Mouse (Mus musculus) bone marrow macrophage, adult 2 months (primary cell): ENCODE data around the gene Egln2. TPM values are rescaled to one million over a fixed set of nuclear protein-coding genes. Genes with fewer than 3 reads are reported as not detected.

Experiments
- H3K27ac ChIP-seq: 2 replicates; pipeline ENCODE4 v1.5.1; 2012; ENCODE audit warnings: low read depth, low read length; ENCODE audit not compliant: insufficient read depth
- H3K4me1 ChIP-seq: 2 replicates; pipeline ENCODE4 v1.6.1; 2012; ENCODE audit warnings: low read length; ENCODE audit not compliant: control insufficient read depth, insufficient read depth
- H3K4me3 ChIP-seq: 2 replicates; pipeline ENCODE4 v1.5.1; 2012; ENCODE audit warnings: mild to moderate bottlenecking, low read length, moderate library complexity; ENCODE audit not compliant: insufficient read depth
- CTCF ChIP-seq: IDR thresholded peaks from 2 replicates; pipeline ENCODE4 v1.5.1; 2012; ENCODE audit warnings: low read depth, mild to moderate bottlenecking, low read length, moderate library complexity
- POLR2A ChIP-seq: IDR thresholded peaks from 2 replicates; pipeline ENCODE4 v1.6.1; 2012; ENCODE audit warnings: mild to moderate bottlenecking, low read depth, low read length, borderline replicate concordance
- polyA plus RNA-seq: library from polyadenylated mRNA; stranded (reverse); fragments of >200 nt; gene quantifications from 2 replicates; pipeline ENCODE4 v1.2.4, GENCODE M21; 2012; ENCODE audit not compliant: missing spikeins, insufficient read depth, insufficient read length

Gene Egln2
- polyA plus RNA-seq, 1 experiment, result 30.8 TPM

GRCm38 (mm10) chr7:27163450-27163805, 3.2 kb downstream of the Egln2 start:
- Histone ChIP-seq H3K27ac (no peak overlapping the region), H3K4me1 (peaks cover 42% of the 10 kb centered on the region), H3K4me3 (no peak overlapping the region)
- no peak for TF ChIP-seq POLR2A
- TF ChIP-seq CTCF, result no peak

- Histone ChIP-seq H3K27ac (no peak overlapping the region), H3K4me1 (peaks cover 38% of the 10 kb centered on the region), H3K4me3 (no peak overlapping the region)
- TF ChIP-seq CTCF, result no peak
- TF ChIP-seq POLR2A, result no peak
These were observed 3.7 kb downstream of the Egln2 start for GRCm38 (mm10) chr7:27162780-27163449.

GRCm38 (mm10) chr7:27161744-27162143, 4.9 kb downstream of the Egln2 start:
- TF ChIP-seq CTCF (no peak), POLR2A (no peak)

GRCm38 (mm10) chr7:27160921-27161320, 5.7 kb downstream of the Egln2 start:
- H3K4me3 ChIP-seq, result no peak overlapping the region
- TF ChIP-seq POLR2A (no peak), CTCF (no peak)
- no peak overlapping the region for H3K27ac ChIP-seq
- peaks cover 34% of the 10 kb centered on the region for H3K4me1 ChIP-seq

More at GRCm38 (mm10) chr7:27161744-27162143, 4.9 kb downstream of the Egln2 start:
- Histone ChIP-seq H3K27ac (no peak overlapping the region), H3K4me3 (no peak overlapping the region), H3K4me1 (peaks cover 34% of the 10 kb centered on the region)

GRCm38 (mm10) chr7:27159882-27160281, 6.7 kb downstream of the Egln2 start:
- TF ChIP-seq CTCF (peak; percentile 75), POLR2A (no peak)

GRCm38 (mm10) chr7:27159256-27159655, 7.3 kb downstream of the Egln2 start:
- H3K27ac ChIP-seq, result no peak overlapping the region
- no peak for TF ChIP-seq POLR2A
- no peak for TF ChIP-seq CTCF
- H3K4me1 ChIP-seq, result peaks cover 34% of the 10 kb centered on the region
- no peak overlapping the region for H3K4me3 ChIP-seq

More at GRCm38 (mm10) chr7:27159882-27160281, 6.7 kb downstream of the Egln2 start:
- Histone ChIP-seq H3K27ac (no peak overlapping the region), H3K4me3 (no peak overlapping the region), H3K4me1 (peaks cover 34% of the 10 kb centered on the region)

GRCm38 (mm10) chr7:27158171-27158570, 8.4 kb downstream of the Egln2 start:
- peaks cover 29% of the 10 kb centered on the region for H3K4me1 ChIP-seq
- no peak for TF ChIP-seq POLR2A
- no peak for TF ChIP-seq CTCF

GRCm38 (mm10) chr7:27156005-27156404, 10.6 kb downstream of the Egln2 start:
- TF ChIP-seq POLR2A (no peak), CTCF (no peak)
- H3K4me3 ChIP-seq, result no peak overlapping the region
- H3K27ac ChIP-seq, result no peak overlapping the region
- H3K4me1 ChIP-seq, result peaks cover 10% of the 10 kb centered on the region

More at GRCm38 (mm10) chr7:27158171-27158570, 8.4 kb downstream of the Egln2 start:
- Histone ChIP-seq H3K4me3 (no peak overlapping the region), H3K27ac (no peak overlapping the region)

- no peak for TF ChIP-seq POLR2A
- no peak for TF ChIP-seq CTCF
- no peaks in the 10 kb centered on the region for H3K4me1 ChIP-seq
- no peak within 1 kb of the TSS for H3K4me3 ChIP-seq
- H3K27ac ChIP-seq, result no peak within 1 kb of the TSS
These were observed 13.3 kb downstream of the Egln2 start, which contains the start of gene Cyp2t4 for GRCm38 (mm10) chr7:27153205-27153764. TSS of gene Cyp2t4 (plus strand) at chr7:27153714.

- no peak overlapping the region for H3K4me3 ChIP-seq
- no peaks in the 10 kb centered on the region for H3K4me1 ChIP-seq
- TF ChIP-seq CTCF (no peak), POLR2A (no peak)
- no peak overlapping the region for H3K27ac ChIP-seq
These were observed 30.1 kb downstream of the Egln2 start for GRCm38 (mm10) chr7:27136410-27136996.

GRCm38 (mm10) chr7:27133757-27134156, 32.8 kb downstream of the Egln2 start:
- TF ChIP-seq POLR2A, result no peak
- no peak for TF ChIP-seq CTCF
- H3K4me1 ChIP-seq, result no peaks in the 10 kb centered on the region
- H3K4me3 ChIP-seq, result no peak overlapping the region
- H3K27ac ChIP-seq, result no peak overlapping the region
